Mouse (Mus musculus): ENCODE data around the gene Nap1l4.
"Not testable (repeated sequence)": the region's sequence is repeated elsewhere in the genome, so short reads cannot be mapped to it uniquely, and the experiment has no call there.

GRCm38 (mm10) chr7:143538229-143538628, 10.7 kb downstream of the Nap1l4 start:
- not testable (repeated sequence) for TF ChIP-seq CTCF, EP300 (IDR thresholded peaks at IDR 0.05; ENCODE audit: low read depth)
